ENCODE assay signal across 12 mouse cellular contexts in the genomic region with DNA sequence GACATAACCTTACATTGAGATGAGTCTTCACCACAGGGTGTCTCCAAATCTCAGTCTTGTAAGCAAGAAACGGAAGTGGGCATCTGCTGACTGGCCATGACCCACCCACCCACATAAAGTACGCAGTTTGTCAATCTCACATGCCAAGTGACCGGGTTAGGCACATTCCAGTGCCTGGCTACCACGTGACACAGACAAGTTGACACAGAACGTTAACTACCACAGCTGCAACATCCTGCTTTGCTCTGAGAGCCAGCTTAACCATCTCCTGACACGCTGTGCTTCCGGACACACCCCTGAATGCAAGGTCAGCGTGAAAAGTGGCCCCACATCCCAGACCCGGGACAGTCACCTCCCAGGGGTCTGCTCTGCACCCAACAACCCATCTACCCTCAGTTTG. TPM values are rescaled to one million over a fixed set of nuclear protein-coding genes. Genes with fewer than 3 reads are reported as not detected.
DNase-seq lines count a peak whose midpoint lies in the region; ATAC-seq lines count a peak whose summit lies in the region.
"Had no signal": no experiment of that assay in that cellular context is flagged by ENCODE, and none has a peak within 500 bp of the region (broad histone marks: within the 10 kb centered on the region; RNA-seq: fewer than 3 reads in every experiment).

No protein-coding gene starts in this region.

- H3K4me1 ChIP-seq in liver, embryonic 12.5 days, result no peaks in the 10 kb centered on the region
- H3K4me1 ChIP-seq in liver, embryonic 11.5 days (replicated peaks; ENCODE audit: control insufficient read depth, insufficient read depth, low read length), result no peaks in the 10 kb centered on the region
- no peaks in the 10 kb centered on the region for H3K4me1 ChIP-seq in kidney, embryonic 15.5 days
- H3K4me1 ChIP-seq in forebrain, embryonic 13.5 days, result no peaks in the 10 kb centered on the region
- H3K4me1 ChIP-seq: hindbrain, embryonic 10.5 days; limb, embryonic 12.5 days had no signal

- no peak overlapping the region for H3K9ac ChIP-seq in liver, embryonic 12.5 days
- H3K9ac ChIP-seq in liver, embryonic 11.5 days (ENCODE audit: low read depth, low read length), result no peak overlapping the region
- H3K9ac ChIP-seq in kidney, embryonic 15.5 days, result no peak overlapping the region
- no peak overlapping the region for H3K9ac ChIP-seq in forebrain, embryonic 13.5 days
- H3K9ac ChIP-seq: limb, embryonic 12.5 days had no signal

- no peaks in the 10 kb centered on the region for H3K9me3 ChIP-seq in liver, embryonic 12.5 days (replicated peaks)
- H3K9me3 ChIP-seq in liver, embryonic 11.5 days (ENCODE audit: control insufficient read depth, low read length), result no peaks in the 10 kb centered on the region
- H3K9me3 ChIP-seq in kidney, embryonic 15.5 days (replicated peaks), result no peaks in the 10 kb centered on the region
- H3K9me3 ChIP-seq in forebrain, embryonic 13.5 days (replicated peaks), result no peaks in the 10 kb centered on the region
- H3K9me3 ChIP-seq: hindbrain, embryonic 10.5 days had no signal

- no peak for ATAC-seq in liver, embryonic 12.5 days
- no peak for ATAC-seq in liver, embryonic 11.5 days (replicated peaks; ENCODE audit: low FRiP score)
- ATAC-seq in CD4-positive, CD25-positive, alpha-beta regulatory T cell, adult 4 months, result peak; percentile 80
- ATAC-seq in kidney, embryonic 15.5 days (replicated peaks; ENCODE audit: low FRiP score), result 0 out of 2 replicates have a peak, but pooled peaks have one; percentile 9
- ATAC-seq in forebrain, embryonic 13.5 days, result no peak

- H3K4me3 ChIP-seq in liver, embryonic 12.5 days, result no peak overlapping the region
- H3K4me3 ChIP-seq in liver, embryonic 11.5 days (ENCODE audit: low read depth, low read length), result no peak overlapping the region
- H3K4me3 ChIP-seq in kidney, embryonic 15.5 days (replicated peaks), result no peak overlapping the region
- H3K4me3 ChIP-seq in forebrain, embryonic 13.5 days, result no peak overlapping the region
- H3K4me3 ChIP-seq: hindbrain, embryonic 10.5 days; limb, embryonic 12.5 days had no signal

- peaks cover 61% of the 10 kb centered on the region for H3K36me3 ChIP-seq in liver, embryonic 12.5 days
- H3K36me3 ChIP-seq in liver, embryonic 11.5 days (ENCODE audit: control insufficient read depth, insufficient read depth, low read length), result peaks cover 29% of the 10 kb centered on the region
- H3K36me3 ChIP-seq in kidney, embryonic 15.5 days, result peaks cover 57% of the 10 kb centered on the region
- peaks cover 61% of the 10 kb centered on the region for H3K36me3 ChIP-seq in forebrain, embryonic 13.5 days (ENCODE audit: poor library complexity, severe bottlenecking)

- no peaks in the 10 kb centered on the region for H3K27me3 ChIP-seq in liver, embryonic 12.5 days (replicated peaks)
- H3K27me3 ChIP-seq in liver, embryonic 11.5 days (replicated peaks; ENCODE audit: control insufficient read depth, insufficient read depth, low read length), result no peaks in the 10 kb centered on the region
- no peaks in the 10 kb centered on the region for H3K27me3 ChIP-seq in kidney, embryonic 15.5 days
- H3K27me3 ChIP-seq in forebrain, embryonic 13.5 days, result no peaks in the 10 kb centered on the region
- H3K27me3 ChIP-seq: limb, embryonic 12.5 days had no signal

- no peak for DNase-seq in liver, embryonic 11.5 days (ENCODE audit: low spot score)
- peak; percentile 41 to 66 for DNase-seq in lung, postnatal 4 days
- DNase-seq in right cerebral cortex, postnatal 25 days, result no peak
- no peak for DNase-seq in gastrocnemius, adult 8-10 months (ENCODE audit: low spot score in 2 of 2)
- DNase-seq: heart, adult 18-20 months; midbrain, embryonic 14.5 days had no signal

- 75% methylated on average over 9 of the region's 9 CpGs for WGBS in liver, embryonic 12.5 days (ENCODE audit: insufficient replicate concordance)
- WGBS in liver, embryonic 11.5 days, result 70% methylated on average over 9 of the region's 9 CpGs
- WGBS in kidney, embryonic 15.5 days, result 60% methylated on average over 9 of the region's 9 CpGs
- 85% methylated on average over 9 of the region's 9 CpGs for WGBS in forebrain, embryonic 13.5 days

- H3K4me2 ChIP-seq in liver, embryonic 12.5 days, result no peak overlapping the region
- H3K4me2 ChIP-seq in liver, embryonic 11.5 days, result no peak overlapping the region
- no peak overlapping the region for H3K4me2 ChIP-seq in kidney, embryonic 15.5 days
- no peak overlapping the region for H3K4me2 ChIP-seq in forebrain, embryonic 13.5 days
- H3K4me2 ChIP-seq: limb, embryonic 12.5 days had no signal

- H3K27ac ChIP-seq in liver, embryonic 12.5 days, result 0 out of 2 replicates have a peak overlapping the region, but pooled peaks have one; percentile 6
- no peak overlapping the region for H3K27ac ChIP-seq in liver, embryonic 11.5 days (ENCODE audit: low read depth, low read length)
- no peak overlapping the region for H3K27ac ChIP-seq in kidney, embryonic 15.5 days
- no peak overlapping the region for H3K27ac ChIP-seq in forebrain, embryonic 13.5 days
- H3K27ac ChIP-seq: hindbrain, embryonic 10.5 days; limb, embryonic 12.5 days had no signal

RNA-seq across cellular contexts. Expression of gene Lexm, which starts 26.9 kb away (rescaled TPM):
- polyA plus RNA-seq in liver, embryonic 12.5 days (2016; fragmentation: Nextera tagmentation; extraction: Ambion mirVana), result 0.17 and 0.26 TPM in 2 replicates
- 0.30 and 0.52 TPM in 2 replicates for polyA plus RNA-seq in liver, embryonic 11.5 days (2014; fragmentation: Nextera tagmentation; extraction: Ambion mirVana)
- under 1 TPM in 1 of 2 experiments, not detected in 1; 0.40 TPM for polyA plus RNA-seq in CD4-positive, CD25-positive, alpha-beta regulatory T cell, adult 4 months (2017; shearing (Covaris generic))
- not detected in 2 replicates for polyA plus RNA-seq in kidney, embryonic 15.5 days (2015; fragmentation: Nextera tagmentation; extraction: Ambion mirVana)
- 0.20 TPM in 1 of 2 replicates, not detected in the other for polyA plus RNA-seq in forebrain, embryonic 13.5 days (2015; fragmentation: Nextera tagmentation; extraction: Ambion mirVana)
- not detected for total RNA-seq in gastrocnemius, adult 8-10 months (2022)
- total RNA-seq: heart, adult 18-20 months had no signal
- polyA plus RNA-seq: midbrain, embryonic 14.5 days had no signal

RNA-seq across cellular contexts. Expression of gene Dhcr24, which starts 29.3 kb away (rescaled TPM):
- polyA plus RNA-seq in liver, embryonic 12.5 days (2016; fragmentation: Nextera tagmentation; extraction: Ambion mirVana), result 5.8 and 5.9 TPM in 2 replicates
- polyA plus RNA-seq in liver, embryonic 11.5 days (2014; fragmentation: Nextera tagmentation; extraction: Ambion mirVana), result 22.9 and 23.0 TPM in 2 replicates
- 1 to 10 TPM; 2.6 to 3.0 TPM for polyA plus RNA-seq in CD4-positive, CD25-positive, alpha-beta regulatory T cell, adult 4 months (2017; shearing (Covaris generic))
- 4.6 and 4.8 TPM in 2 replicates for polyA plus RNA-seq in kidney, embryonic 15.5 days (2015; fragmentation: Nextera tagmentation; extraction: Ambion mirVana)
- polyA plus RNA-seq in forebrain, embryonic 13.5 days (2015; fragmentation: Nextera tagmentation; extraction: Ambion mirVana), result 6.5 and 8.5 TPM in 2 replicates
- total RNA-seq in gastrocnemius, adult 8-10 months (2022), result 1 to 10 TPM; 1.2 to 2.5 (median 1.8) TPM

RNA-seq across cellular contexts. Expression of gene Ttc22, which starts 32.1 kb away (rescaled TPM):
- 0.05 and 0.07 TPM in 2 replicates for polyA plus RNA-seq in liver, embryonic 12.5 days (2016; fragmentation: Nextera tagmentation; extraction: Ambion mirVana)
- polyA plus RNA-seq in liver, embryonic 11.5 days (2014; fragmentation: Nextera tagmentation; extraction: Ambion mirVana), result 0.12 TPM in 2 replicates
- polyA plus RNA-seq in CD4-positive, CD25-positive, alpha-beta regulatory T cell, adult 4 months (2017; shearing (Covaris generic)), result not detected
- polyA plus RNA-seq in kidney, embryonic 15.5 days (2015; fragmentation: Nextera tagmentation; extraction: Ambion mirVana), result 5.8 and 6.0 TPM in 2 replicates
- polyA plus RNA-seq in forebrain, embryonic 13.5 days (2015; fragmentation: Nextera tagmentation; extraction: Ambion mirVana), result 0.14 and 0.25 TPM in 2 replicates
- total RNA-seq in gastrocnemius, adult 8-10 months (2022), result not detected
- total RNA-seq: heart, adult 18-20 months had no signal
- polyA plus RNA-seq: hindbrain, embryonic 10.5 days had no signal

Comparison
In these comparisons a context has a peak if more than half of its experiments do, and no peak if none do; other contexts are left out.
1. ATAC-seq: peak in CD4-positive, CD25-positive, alpha-beta regulatory T cell, adult 4 months (single experiment) and kidney, embryonic 15.5 days (single experiment); none in liver, embryonic 12.5 days (single experiment), liver, embryonic 11.5 days (single experiment) and forebrain, embryonic 13.5 days (single experiment).
2. DNase-seq: peak in lung, postnatal 4 days (2 of 2); none in liver, embryonic 11.5 days (single experiment), right cerebral cortex, postnatal 25 days (single experiment) and gastrocnemius, adult 8-10 months (0 of 2).